Mouse (Mus musculus) fat pad, adult 2 months (tissue): ENCODE data around the gene Pdxk.

Experiments
- DNase-seq: peaks from one replicate; pipeline ENCODE4 v3.0.0-alpha.2; 2011; ENCODE audit warnings: low read depth, low spot score; ENCODE audit errors: extremely low read depth

Gene Pdxk

DNA sequence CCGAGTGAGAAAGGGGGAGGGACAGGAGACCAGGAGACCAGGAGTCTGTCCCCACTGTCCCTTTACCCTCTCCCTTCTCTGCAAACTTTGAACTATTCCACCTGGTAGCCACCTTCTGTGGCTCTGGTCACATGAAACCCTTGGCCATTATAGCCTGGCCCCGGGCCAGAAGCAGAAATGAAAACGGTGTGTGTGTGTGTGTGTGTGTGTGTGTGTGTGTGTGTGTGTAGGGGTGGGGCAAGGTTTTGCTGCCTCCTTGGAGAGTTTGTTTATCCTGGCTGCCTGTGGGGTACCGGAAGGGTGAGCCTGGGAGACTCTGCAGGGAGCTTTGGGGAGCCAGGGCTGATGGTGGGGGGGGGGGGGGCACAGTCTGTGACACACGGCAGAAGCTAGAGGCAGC lies 4.3 kb downstream of the Pdxk start:
- no peak for DNase-seq

DNA sequence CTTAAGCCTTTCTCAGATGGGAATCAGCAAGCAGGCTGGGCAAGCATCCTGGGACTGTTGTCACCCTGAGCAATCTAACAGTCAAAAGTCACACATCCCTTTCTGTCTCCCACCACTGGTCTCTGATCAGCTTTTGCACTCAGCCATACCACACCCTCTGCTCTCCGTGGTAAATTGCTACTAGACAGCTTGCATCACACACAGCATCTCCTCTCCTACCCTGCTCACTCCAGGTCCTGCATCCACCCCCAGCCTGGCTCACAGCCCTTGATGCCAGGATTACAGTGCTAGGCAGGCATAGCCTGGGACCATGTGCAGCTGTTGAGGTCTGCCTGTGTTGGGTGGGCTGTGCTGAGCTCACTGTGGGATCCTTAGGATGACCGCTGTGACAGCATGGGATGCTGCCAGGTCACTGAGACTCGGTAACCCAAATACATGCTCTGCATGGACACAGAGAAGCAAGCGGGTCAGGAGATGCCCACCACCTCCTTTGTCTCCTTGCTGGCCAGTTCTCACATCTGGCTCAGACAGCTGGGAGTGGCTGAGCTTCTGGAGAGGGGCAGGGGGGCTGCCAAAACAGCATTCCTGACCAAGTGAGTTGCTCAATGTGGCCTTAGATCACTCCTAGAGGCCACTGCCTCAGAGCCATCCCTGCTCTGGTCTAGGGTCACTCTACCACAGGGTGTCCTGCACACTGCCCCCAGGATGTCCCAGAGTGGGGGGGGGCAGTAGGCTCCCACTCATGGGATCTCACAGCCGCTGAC lies 6.2 kb downstream of the Pdxk start:
- no peak for DNase-seq

DNA sequence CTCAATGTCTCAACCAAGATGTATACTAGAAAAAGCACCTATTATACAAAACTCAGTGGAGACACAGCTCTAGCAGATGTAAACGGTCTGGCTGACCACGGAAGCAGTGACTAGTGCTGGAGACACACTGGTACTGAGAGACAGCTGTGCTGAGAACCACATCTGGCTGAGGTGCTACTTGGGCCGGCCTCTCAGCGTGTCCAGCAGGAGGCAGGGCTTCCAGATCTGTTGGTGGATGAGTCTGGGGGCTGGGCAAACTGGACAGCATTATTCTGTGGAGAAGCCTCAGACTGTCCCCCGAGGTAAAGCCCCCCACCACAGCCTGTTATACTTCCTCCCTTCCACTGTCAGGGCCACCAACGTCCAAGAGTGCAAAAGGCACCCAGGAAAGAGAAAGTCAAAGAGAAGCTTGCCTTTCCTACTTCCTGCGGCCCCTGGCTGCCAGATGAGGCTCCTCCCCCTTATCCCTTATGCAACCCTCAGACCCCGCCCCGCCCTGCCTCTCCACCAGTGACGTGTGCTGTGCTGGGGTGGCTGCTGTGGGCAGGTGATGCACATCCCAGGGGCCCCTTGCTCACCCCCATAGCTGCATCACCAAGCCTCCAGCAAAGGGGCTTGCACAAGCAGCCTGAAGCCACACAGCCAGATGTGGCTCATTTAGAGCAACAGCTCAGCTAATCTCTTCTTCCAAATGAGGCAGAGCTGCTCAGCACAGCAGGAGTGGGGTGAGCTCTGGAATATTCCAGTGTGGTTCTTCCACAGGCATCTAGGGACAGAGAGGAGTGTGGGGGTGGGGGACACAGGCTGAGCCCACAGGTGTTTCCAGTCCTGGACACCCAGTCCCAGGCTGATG lies 7.1 kb downstream of the Pdxk start:
- no peak for DNase-seq

DNA sequence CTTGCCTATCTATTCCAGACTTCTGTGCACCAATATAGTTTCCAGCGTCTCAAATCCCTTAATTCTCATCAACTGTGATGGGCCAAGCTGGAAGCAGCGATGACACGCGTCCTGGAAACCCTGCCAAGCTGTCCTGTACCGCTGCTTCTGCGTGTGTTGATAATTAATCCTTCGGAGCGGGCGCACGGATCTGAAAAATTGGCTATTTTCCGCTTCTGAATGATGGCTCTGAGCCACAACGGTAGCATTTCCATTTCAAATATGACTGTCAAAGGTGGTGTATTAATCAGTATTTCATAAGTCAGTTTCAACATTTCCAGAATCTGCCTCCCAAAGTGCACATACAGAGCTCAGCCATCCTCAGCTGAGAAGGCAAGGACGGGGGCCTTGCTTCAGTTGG lies 8.1 kb downstream of the Pdxk start:
- no peak for DNase-seq

DNA sequence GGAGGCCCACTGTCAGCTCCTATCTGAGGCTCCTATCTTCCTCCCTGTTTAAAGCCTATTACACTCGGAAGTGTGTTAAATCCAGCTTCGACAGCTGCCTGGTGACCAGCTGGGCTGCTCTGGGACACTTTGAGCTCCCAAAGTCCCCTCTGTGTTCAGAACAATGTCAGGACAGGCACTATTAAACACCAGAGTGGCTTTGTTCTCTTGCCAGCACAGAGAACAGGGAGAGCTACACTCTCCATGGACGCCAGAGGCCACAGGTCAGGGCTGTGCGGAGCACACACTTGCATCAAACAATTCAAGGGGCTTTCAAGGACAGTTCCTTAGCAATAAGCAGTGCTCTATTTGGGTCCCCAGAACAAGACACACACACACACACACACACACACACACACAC lies 12.1 kb downstream of the Pdxk start:
- no peak for DNase-seq

DNA sequence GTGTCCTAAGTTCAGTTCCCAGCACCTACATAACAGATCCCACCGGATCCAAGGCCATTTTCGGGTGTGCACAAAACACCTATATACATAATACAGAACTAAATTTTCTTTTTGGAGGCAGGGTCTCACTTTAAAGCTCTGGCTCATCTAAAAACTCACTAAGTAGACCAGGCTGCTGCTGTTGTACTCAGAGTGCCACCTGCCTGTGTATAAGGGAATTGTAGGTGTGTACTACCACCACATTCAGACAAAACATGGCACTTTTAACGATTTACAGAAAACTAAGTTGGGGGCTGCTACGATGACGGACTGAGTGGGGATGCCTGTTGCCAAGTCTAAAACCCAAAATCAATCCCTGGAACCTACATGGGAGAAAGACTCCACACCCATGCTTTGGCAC lies 14.0 kb downstream of the Pdxk start:
- DNase-seq, result no peak

DNA sequence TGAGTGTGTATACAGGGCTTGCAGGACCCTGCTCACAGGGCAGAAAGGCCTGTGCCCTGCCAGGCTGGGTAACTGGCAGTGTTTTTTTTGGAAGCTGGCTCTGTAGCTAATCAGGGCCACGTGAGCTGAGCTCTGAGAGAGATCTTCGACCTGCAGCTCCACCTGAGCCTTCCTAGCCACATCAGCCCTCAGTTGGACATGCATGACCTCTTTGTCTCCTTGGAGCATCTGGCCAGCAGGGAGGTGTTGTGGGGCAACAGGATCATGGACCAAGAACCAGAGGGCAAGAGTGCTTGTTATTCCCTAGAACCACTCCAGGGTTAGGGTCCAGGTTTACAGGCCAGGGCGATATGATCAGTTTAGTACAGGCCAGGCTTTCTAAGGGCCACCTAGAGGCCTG lies 17.4 kb downstream of the Pdxk start:
- DNase-seq, result no peak

DNA sequence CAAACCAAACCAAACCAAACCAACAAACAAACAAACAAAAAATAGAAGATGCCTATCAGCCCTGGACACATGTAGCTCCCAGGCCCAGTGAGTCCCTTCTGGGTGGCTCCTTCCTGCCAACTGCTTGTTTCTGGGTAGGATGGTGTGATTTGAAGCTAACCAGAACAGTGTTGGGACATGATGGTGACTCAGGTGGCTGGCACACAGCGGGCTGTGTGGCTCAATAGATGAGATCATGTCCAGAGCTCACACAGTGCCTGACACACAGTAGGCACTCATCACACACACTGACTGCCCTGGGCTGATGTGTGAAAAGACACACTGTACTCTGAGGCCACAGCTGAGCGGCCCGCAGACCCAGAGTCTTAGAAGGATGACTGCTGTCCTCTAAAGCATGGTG lies 18.6 kb downstream of the Pdxk start:
- no peak for DNase-seq

DNA sequence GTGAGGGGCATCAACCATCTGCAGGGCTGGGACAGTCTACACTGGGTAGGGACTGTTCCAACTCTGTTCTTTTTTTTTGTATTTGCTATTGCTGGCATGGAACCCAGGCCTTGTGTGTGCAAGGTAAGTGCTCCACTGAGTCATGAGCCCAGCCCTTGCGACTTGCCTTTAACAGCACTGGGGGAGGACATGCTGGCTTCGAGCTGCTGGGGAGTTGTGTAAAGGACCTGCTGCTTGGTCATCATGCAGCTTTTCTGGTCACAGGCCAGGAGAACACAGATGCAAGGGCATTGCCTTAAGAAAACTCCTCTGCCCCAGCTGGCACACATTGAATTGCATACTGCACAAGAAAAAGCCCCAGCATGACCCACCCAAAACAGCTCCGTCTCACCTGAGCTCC lies 22.5 kb downstream of the Pdxk start:
- DNase-seq, result no peak

DNA sequence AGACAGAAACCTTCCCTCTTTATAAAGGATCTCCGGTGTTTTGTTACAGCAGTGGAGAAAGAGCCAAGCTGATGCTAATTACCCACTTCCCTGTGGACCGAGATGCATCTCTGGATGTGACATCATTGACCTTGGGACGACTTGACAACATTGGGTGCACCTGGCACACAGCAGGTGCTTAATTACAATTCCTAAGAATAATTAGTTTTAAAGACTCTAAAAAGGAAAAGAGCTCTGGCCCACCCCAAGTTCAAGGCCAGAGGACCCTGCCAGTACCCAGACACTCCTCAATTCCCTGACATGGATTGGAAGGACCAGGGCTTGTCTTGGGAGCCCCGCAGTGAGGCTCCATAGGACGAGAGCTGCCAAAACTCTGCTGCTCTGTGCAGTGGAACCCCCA lies 23.2 kb downstream of the Pdxk start:
- DNase-seq, result no peak

DNA sequence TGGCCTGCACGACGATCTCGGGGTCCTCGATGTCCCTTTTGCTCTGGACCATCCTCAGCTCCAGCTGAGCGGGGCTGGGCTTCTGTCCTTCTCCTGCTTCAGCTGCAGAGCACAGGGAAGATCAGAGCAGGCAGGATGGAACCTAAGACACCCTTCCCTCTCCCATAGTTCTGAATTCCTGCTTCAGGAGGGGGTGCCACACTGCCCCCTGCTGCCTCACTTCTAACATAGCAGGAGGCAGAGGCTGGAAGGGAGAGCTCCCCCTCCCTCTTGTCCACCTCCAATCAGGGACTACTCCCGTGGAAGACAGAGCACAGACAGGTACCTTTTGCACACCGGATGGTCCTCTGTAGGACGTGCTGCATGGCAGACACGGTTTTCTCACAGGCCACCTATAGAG lies 24.0 kb downstream of the Pdxk start:
- no peak for DNase-seq

DNA sequence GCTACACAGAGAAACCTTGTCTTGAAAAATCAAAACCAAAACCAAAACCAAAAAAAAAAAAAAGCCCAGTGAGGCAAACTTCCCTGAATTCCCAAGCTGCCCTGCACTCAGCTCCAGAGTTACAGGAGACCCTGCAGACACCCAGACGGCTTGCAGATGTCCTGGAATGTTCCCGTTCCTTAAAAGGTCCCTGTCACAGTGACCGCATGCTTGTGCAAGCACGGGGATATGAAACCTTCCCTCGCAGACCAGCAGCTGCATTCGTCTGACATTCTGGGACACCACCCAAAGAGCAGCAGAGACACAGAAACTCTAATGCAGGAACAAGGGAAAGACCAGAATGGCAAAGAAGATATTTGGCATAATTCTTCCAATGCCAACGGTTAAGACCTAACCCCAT lies 24.8 kb downstream of the Pdxk start:
- DNase-seq, result no peak

DNA sequence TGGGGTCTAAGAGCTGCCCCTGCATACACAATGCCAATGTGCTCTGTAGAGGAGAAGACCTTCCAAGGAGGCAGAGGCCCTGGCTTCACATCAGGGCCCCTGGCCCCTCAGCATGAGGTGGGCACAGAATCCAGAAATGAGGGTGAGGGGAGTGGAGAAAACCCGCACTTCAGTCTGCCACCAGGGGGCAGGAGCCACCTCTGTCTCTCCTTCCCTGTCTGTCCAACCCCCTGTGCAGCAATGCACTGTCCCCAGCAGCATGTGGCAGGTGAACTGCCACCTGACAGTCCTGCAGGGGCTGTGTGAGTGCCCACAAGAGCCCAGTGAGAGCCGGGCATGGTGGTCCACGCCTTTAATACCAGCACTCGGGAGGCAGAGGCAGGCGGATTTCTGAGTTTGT lies 25.2 kb downstream of the Pdxk start:
- DNase-seq, result no peak

DNA sequence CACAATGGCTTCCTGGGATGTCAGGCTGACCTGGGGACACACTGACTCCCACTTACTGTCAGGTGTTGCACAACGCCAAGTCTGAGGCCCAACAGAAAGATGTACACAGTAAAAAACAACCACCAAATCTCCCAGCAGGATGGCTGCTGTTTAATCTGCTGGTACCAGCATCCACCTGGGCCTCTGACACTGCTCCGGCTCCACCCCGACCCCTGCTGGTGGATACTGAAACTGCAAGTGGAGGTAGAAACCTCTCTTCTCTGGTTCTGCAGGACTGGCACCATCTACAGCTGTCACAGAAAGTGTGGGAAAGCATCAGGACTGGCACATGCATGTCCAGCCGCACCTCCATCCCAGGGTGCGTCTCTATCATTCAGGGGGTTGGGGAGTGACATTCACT lies 26.7 kb downstream of the Pdxk start:
- no peak for DNase-seq

DNA sequence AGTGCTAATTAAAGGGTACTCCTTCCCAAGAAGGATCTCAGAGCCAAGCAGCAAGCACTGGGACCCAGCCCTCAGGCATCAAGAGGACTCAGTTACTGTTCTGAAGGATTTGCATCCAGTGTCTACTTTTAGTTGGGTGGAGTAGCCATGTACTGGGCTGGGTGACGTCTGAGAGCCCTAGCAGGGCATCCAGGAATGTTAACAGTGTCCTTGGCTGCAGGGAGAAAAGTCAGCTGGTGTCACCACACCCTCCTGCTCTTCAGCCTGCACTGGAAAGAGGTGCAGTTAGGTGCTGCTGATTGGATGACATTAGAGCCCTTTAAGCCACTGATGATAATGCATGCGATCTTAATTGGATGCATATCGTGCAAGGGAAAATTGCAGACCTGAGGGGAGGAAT lies 31.9 kb downstream of the Pdxk start:
- DNase-seq, result no peak

DNA sequence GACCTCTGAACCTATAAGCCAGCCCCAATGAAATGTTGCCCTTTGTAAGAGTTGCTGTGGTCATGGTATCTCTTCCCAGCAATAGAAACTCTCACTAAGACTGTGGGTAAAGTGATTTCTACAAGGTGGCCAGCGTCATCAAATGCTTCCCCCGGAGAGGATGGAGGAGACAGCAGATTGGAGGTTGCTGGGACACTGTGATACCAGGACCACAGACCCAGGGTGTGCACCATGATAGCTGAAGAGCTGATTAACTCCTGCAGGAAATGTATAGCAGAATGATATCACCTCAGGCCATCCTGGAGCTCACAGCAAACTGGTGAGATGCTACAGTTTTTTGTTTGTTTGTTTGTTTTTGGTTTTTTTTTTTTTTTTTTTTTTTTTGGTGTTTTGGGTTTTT lies 35.0 kb downstream of the Pdxk start:
- no peak for DNase-seq

DNA sequence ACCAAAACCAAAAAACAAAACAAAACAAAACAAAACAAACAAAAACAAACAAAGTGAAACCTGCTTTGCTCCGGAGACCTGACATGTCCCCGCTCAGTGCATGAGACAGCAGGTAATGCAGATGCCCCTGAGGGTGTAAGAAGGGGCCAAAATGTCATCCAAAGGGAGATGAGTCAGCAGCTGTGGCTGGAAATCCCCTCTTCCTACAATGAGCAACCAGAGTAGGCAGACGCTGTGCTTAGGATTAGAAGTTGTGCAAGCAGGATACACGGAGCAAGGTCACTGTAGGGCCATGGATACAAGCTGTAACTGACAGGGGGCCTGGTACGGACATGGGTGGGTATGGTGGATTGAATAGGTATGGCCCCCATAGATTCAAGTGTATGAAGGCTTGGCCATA lies 35.6 kb downstream of the Pdxk start:
- peak; percentile 59 for DNase-seq

DNA sequence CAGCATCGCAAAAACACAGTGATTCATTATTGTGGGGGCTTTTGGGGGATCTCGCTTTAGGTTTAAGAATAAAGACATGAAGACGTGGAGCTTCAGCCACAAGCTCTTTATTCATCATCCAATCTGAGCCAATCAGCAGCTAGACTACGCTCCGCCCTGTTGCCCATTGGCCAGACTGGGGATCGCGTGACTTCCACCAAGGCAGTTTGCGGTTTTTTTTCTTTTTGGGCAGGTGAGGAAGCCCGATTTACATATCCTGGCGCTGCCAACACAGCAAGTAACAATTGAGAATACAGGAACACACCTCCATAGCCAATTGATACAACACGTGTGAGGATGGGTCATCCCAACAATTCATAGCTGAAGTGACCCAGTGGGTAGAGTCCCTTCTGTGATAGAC lies 36.7 kb downstream of the Pdxk start:
- no peak for DNase-seq

DNA sequence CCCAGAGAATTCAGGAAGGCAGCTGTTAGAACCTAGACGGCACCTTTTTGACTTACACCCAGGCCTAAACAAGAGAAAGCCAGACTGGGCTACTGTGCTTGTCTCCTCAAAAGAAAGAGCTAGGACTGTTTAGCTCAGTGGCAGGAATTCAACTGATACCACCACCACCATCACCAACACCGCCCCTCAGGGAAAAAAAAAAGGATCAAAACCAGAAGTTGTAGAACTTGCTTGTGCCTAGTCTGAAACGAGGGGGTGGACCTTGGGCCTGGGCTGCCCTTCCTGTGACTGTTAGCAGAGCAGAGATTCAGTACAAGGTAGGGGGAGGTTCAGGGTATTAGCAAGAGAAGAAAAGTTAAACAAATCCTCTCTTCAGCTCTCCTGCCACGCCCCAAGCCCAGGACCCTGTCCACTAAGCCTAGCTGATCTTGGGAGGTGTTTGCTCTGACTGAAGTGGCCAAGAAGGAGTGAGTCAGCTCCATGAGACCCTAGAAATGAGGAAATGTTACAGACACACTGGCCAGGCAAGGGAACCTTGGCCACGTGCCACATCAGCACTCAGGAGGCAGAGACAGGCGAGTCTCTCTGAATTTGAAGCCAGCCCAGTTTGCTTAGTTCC lies 38.5 kb downstream of the Pdxk start:
- DNase-seq, result no peak

DNA sequence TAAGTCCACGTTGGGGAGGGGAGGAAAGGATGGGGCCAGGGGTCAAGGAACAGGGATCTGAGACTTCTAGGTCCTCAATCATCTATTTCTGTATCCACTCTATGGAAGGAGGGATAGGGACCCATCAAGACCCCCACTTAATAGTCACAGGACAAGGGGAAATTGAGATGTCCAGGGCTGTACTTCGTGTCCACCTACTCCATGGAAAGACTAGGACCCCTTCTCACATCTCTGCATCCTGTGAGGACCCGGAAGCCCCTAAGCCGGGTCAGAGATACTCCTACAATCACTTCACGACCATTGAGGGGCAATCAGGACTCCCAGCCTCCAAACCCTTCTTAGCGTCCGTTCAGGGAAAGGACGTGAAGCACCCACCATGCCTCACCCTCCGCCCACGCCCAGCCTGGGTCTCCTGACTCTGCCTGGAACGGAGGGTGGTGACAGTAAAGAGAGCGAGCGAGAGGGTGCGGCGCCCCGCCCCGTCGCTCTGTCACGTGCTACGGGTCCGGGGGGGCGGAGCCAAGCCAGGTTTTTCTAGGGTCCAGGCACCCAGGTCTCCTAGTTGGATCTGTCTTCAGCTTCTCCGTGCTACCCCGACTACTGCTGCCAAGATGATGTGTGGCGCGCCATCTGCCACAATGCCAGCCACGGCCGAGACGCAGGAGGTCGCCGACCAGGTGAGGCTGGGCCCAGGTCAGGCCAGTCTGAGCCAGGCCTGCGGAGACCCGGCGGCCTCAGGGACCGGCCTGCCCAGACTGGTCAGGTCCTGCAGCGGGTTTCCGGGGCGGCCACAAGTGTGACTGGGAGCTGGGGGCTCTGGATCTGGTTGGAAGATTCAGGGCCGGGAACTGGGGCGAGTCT lies 39.4 kb downstream of the Pdxk start, which contains the start of gene Cstb:
TSS of gene Cstb (plus strand) at position 489 of the 861 bp plus-strand sequence.
- DNase-seq, result no peak

DNA sequence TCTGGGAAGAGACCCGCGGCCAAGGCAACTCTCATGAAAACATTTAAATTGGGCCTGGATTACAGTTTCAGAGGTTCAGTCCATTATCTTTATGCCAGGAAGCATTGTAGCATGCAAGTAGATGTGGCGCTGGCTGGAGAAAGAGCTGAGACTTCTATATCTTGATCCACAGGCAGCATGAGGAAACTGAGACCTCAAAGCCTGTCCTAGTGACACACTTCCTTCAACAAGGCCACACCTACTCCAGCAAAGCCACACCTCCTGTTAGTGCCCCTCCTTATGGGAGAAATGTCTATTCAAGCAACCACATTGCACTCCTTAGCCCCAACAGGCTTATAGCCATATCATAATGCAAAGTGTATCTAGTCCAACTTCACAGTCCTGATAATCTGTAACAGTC lies 42.2 kb downstream of the Pdxk start:
- no peak for DNase-seq
